Mouse (Mus musculus): Measurements from ENCODE around the gene Zfp568. TPM values are rescaled to one million over a fixed set of nuclear protein-coding genes. Genes with fewer than 3 reads are reported as not detected.

The Zfp568 gene
- polyA plus RNA-seq (2015; fragmentation: Nextera tagmentation; extraction: Ambion mirVana) = 3.5 and 4.0 TPM in 2 replicates

- peak within 1 kb of the TSS; percentile 79 for H3K4me2 ChIP-seq (ENCODE audit: low read length)
- H3K27ac ChIP-seq (ENCODE audit: low read depth, low read length) = peak within 1 kb of the TSS; percentile 91
- peaks cover 15% of the 10 kb centered on the region for H3K4me1 ChIP-seq (ENCODE audit: control insufficient read depth, insufficient read depth, low read depth, low read length)
- no peaks in the 10 kb centered on the region for H3K27me3 ChIP-seq (replicated peaks; ENCODE audit: control insufficient read depth, insufficient read depth, low read length)
- 1% methylated on average over 58 of the region's 62 CpGs for WGBS
- peak within 1 kb of the TSS; percentile 81 for H3K4me3 ChIP-seq (ENCODE audit: low read length)
- ATAC-seq = peak; percentile 98
- H3K9ac ChIP-seq (ENCODE audit: low read depth, low read length) = peak within 1 kb of the TSS; percentile 92
- no peaks in the 10 kb centered on the region for H3K9me3 ChIP-seq (ENCODE audit: control insufficient read depth, low read length)
- 0 out of 2 replicates have a peak, but pooled peaks cover 4% of the 10 kb centered on the region for H3K36me3 ChIP-seq (ENCODE audit: control insufficient read depth, insufficient read depth, low read length)
These were observed at the start of gene Zfp568 for GRCm38 (mm10) chr7:29983690-29984380. Gene Zfp568 (plus strand): TSS chr7:29983955.

- Histone ChIP-seq H3K9ac (ENCODE audit: low read depth, low read length) (no peak overlapping the region), H3K4me2 (ENCODE audit: low read length) (no peak overlapping the region), H3K9me3 (ENCODE audit: control insufficient read depth, low read length) (no peaks in the 10 kb centered on the region), H3K27ac (ENCODE audit: low read depth, low read length) (no peak overlapping the region), H3K36me3 (ENCODE audit: control insufficient read depth, insufficient read depth, low read length) (peaks cover 44% of the 10 kb centered on the region), H3K4me3 (ENCODE audit: low read length) (no peak overlapping the region), H3K4me1 (ENCODE audit: control insufficient read depth, insufficient read depth, low read depth, low read length) (no peaks in the 10 kb centered on the region), H3K27me3 (replicated peaks; ENCODE audit: control insufficient read depth, insufficient read depth, low read length) (no peaks in the 10 kb centered on the region)
- WGBS = 80% methylated on average over 6 of the region's 6 CpGs
- no peak for ATAC-seq
These were observed 44.9 kb upstream of the Zfp568 start for GRCm38 (mm10) chr7:29938856-29939255.

- Histone ChIP-seq H3K4me2 (ENCODE audit: low read length) (no peak overlapping the region), H3K27ac (ENCODE audit: low read depth, low read length) (no peak overlapping the region), H3K9me3 (ENCODE audit: control insufficient read depth, low read length) (no peaks in the 10 kb centered on the region), H3K36me3 (ENCODE audit: control insufficient read depth, insufficient read depth, low read length) (peaks cover 24% of the 10 kb centered on the region), H3K9ac (ENCODE audit: low read depth, low read length) (no peak overlapping the region), H3K4me1 (ENCODE audit: control insufficient read depth, insufficient read depth, low read depth, low read length) (no peaks in the 10 kb centered on the region), H3K4me3 (ENCODE audit: low read length) (no peak overlapping the region), H3K27me3 (replicated peaks; ENCODE audit: control insufficient read depth, insufficient read depth, low read length) (no peaks in the 10 kb centered on the region)
- 76% methylated on average over 11 of the region's 11 CpGs for WGBS
- ATAC-seq = no peak
These were observed 42.7 kb upstream of the Zfp568 start for GRCm38 (mm10) chr7:29941027-29941426.

GRCm38 (mm10) chr7:29942740-29943139, 41.0 kb upstream of the Zfp568 start:
- H3K4me2 ChIP-seq (ENCODE audit: low read length) = no peak overlapping the region
- H3K9me3 ChIP-seq (ENCODE audit: control insufficient read depth, low read length) = no peaks in the 10 kb centered on the region
- H3K4me1 ChIP-seq (ENCODE audit: control insufficient read depth, insufficient read depth, low read depth, low read length) = no peaks in the 10 kb centered on the region
- no peaks in the 10 kb centered on the region for H3K27me3 ChIP-seq (replicated peaks; ENCODE audit: control insufficient read depth, insufficient read depth, low read length)
- H3K36me3 ChIP-seq (ENCODE audit: control insufficient read depth, insufficient read depth, low read length) = peaks cover 10% of the 10 kb centered on the region
- H3K9ac ChIP-seq (ENCODE audit: low read depth, low read length) = no peak overlapping the region
- no peak overlapping the region for H3K4me3 ChIP-seq (ENCODE audit: low read length)
- 42% methylated on average over 2 of the region's 2 CpGs for WGBS
- ATAC-seq = no peak
- H3K27ac ChIP-seq (ENCODE audit: low read depth, low read length) = no peak overlapping the region

GRCm38 (mm10) chr7:29943720-29944119, 40.0 kb upstream of the Zfp568 start:
- Histone ChIP-seq H3K4me3 (ENCODE audit: low read length) (no peak overlapping the region), H3K9me3 (ENCODE audit: control insufficient read depth, low read length) (no peaks in the 10 kb centered on the region), H3K27me3 (replicated peaks; ENCODE audit: control insufficient read depth, insufficient read depth, low read length) (no peaks in the 10 kb centered on the region), H3K9ac (ENCODE audit: low read depth, low read length) (no peak overlapping the region), H3K27ac (ENCODE audit: low read depth, low read length) (no peak overlapping the region), H3K4me2 (ENCODE audit: low read length) (no peak overlapping the region), H3K4me1 (ENCODE audit: control insufficient read depth, insufficient read depth, low read depth, low read length) (no peaks in the 10 kb centered on the region), H3K36me3 (ENCODE audit: control insufficient read depth, insufficient read depth, low read length) (peaks cover 8% of the 10 kb centered on the region)
- ATAC-seq = no peak
- WGBS = 75% methylated on average over 2 of the region's 2 CpGs

- no peak overlapping the region for H3K27ac ChIP-seq (ENCODE audit: low read depth, low read length)
- ATAC-seq = no peak
- WGBS = 60% methylated on average over 2 of the region's 2 CpGs
- H3K4me2 ChIP-seq (ENCODE audit: low read length) = no peak overlapping the region
- H3K9ac ChIP-seq (ENCODE audit: low read depth, low read length) = no peak overlapping the region
- no peaks in the 10 kb centered on the region for H3K9me3 ChIP-seq (ENCODE audit: control insufficient read depth, low read length)
- H3K4me1 ChIP-seq (ENCODE audit: control insufficient read depth, insufficient read depth, low read depth, low read length) = no peaks in the 10 kb centered on the region
- H3K4me3 ChIP-seq (ENCODE audit: low read length) = no peak overlapping the region
- no peaks in the 10 kb centered on the region for H3K27me3 ChIP-seq (replicated peaks; ENCODE audit: control insufficient read depth, insufficient read depth, low read length)
- H3K36me3 ChIP-seq (ENCODE audit: control insufficient read depth, insufficient read depth, low read length) = peaks cover 8% of the 10 kb centered on the region
These were observed 39.6 kb upstream of the Zfp568 start for GRCm38 (mm10) chr7:29944201-29944600.

- H3K36me3 ChIP-seq (ENCODE audit: control insufficient read depth, insufficient read depth, low read length) = peaks cover 10% of the 10 kb centered on the region; the same call in 1 of the 2 replicates
- H3K9me3 ChIP-seq (ENCODE audit: control insufficient read depth, low read length) = no peaks in the 10 kb centered on the region
- peak overlapping the region; percentile 98 for H3K9ac ChIP-seq (ENCODE audit: low read depth, low read length)
- peak overlapping the region; percentile 93 for H3K27ac ChIP-seq (ENCODE audit: low read depth, low read length)
- H3K4me3 ChIP-seq (ENCODE audit: low read length) = peak overlapping the region; percentile 66
- no peaks in the 10 kb centered on the region for H3K27me3 ChIP-seq (replicated peaks; ENCODE audit: control insufficient read depth, insufficient read depth, low read length)
- no peak for ATAC-seq
- H3K4me2 ChIP-seq (ENCODE audit: low read length) = peak overlapping the region; percentile 71
- no peaks in the 10 kb centered on the region for H3K4me1 ChIP-seq (ENCODE audit: control insufficient read depth, insufficient read depth, low read depth, low read length)
- WGBS = 36% methylated on average over 10 of the region's 10 CpGs
These were observed 30.7 kb upstream of the Zfp568 start for GRCm38 (mm10) chr7:29953086-29953485.

GRCm38 (mm10) chr7:29953513-29954401, 30.0 kb upstream of the Zfp568 start, which contains the start of gene Zfp74:
Gene Zfp74 (minus strand): TSS chr7:29954089.
- peak within 1 kb of the TSS; percentile 66 for H3K4me3 ChIP-seq (ENCODE audit: low read length)
- ATAC-seq = peak; percentile 94
- H3K27me3 ChIP-seq (replicated peaks; ENCODE audit: control insufficient read depth, insufficient read depth, low read length) = no peaks in the 10 kb centered on the region
- H3K27ac ChIP-seq (ENCODE audit: low read depth, low read length) = peak within 1 kb of the TSS; percentile 93
- H3K4me1 ChIP-seq (ENCODE audit: control insufficient read depth, insufficient read depth, low read depth, low read length) = no peaks in the 10 kb centered on the region
- WGBS = under 1% methylated on average over 50 of the region's 52 CpGs
- peak within 1 kb of the TSS; percentile 98 for H3K9ac ChIP-seq (ENCODE audit: low read depth, low read length)
- H3K36me3 ChIP-seq (ENCODE audit: control insufficient read depth, insufficient read depth, low read length) = peaks cover 10% of the 10 kb centered on the region; the same call in 1 of the 2 replicates
- no peaks in the 10 kb centered on the region for H3K9me3 ChIP-seq (ENCODE audit: control insufficient read depth, low read length)
- H3K4me2 ChIP-seq (ENCODE audit: low read length) = peak within 1 kb of the TSS; percentile 71

GRCm38 (mm10) chr7:29954731-29955130, 29.0 kb upstream of the Zfp568 start:
- H3K27ac ChIP-seq (ENCODE audit: low read depth, low read length) = no peak overlapping the region
- H3K4me3 ChIP-seq (ENCODE audit: low read length) = no peak overlapping the region; the same call in 1 of the 2 replicates
- H3K36me3 ChIP-seq (ENCODE audit: control insufficient read depth, insufficient read depth, low read length) = peaks cover 8% of the 10 kb centered on the region; the same call in 1 of the 2 replicates
- peak overlapping the region; percentile 71 for H3K4me2 ChIP-seq (ENCODE audit: low read length)
- no peaks in the 10 kb centered on the region for H3K27me3 ChIP-seq (replicated peaks; ENCODE audit: control insufficient read depth, insufficient read depth, low read length)
- WGBS = 22% methylated on average over 4 of the region's 4 CpGs
- ATAC-seq = no peak
- H3K9ac ChIP-seq (ENCODE audit: low read depth, low read length) = no peak overlapping the region
- H3K9me3 ChIP-seq (ENCODE audit: control insufficient read depth, low read length) = no peaks in the 10 kb centered on the region
- H3K4me1 ChIP-seq (ENCODE audit: control insufficient read depth, insufficient read depth, low read depth, low read length) = no peaks in the 10 kb centered on the region

Data from hindbrain, embryonic 16.5 days (tissue).